Mouse (Mus musculus) embryo, embryonic 10.5 days (tissue): ENCODE measurements at regions not wholly inside any gene's neighbourhood (a gene's known extent, or its start where the extent isn't known, plus 50 kb on each side); places are given as distances from the start of the nearest gene placed in this dataset.

Source experiments
- DNase-seq: peaks from one replicate; pipeline ENCODE4 v3.0.0-alpha.2; 2015; ENCODE audit warnings: low spot score

DNA sequence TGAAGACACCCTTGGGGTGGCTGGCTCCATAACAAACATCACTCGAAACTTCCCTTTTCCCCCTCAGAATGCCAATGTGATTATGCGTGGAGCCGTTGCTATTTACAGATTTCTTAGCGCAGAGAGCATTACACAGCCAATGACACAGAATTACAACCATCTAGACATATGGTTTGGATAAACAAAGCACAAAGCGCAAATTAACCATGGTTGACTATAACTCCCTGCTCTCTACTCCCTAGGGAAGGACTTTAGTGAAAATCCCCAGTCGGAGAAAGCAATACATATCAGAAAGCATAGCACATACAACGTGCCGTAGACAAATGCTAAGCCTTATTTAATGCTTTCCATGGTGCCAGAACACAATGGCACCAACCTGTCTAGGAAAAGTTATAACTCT lies 131.8 kb downstream of the Tshz3 start:
- DNase-seq, result no peak

DNA sequence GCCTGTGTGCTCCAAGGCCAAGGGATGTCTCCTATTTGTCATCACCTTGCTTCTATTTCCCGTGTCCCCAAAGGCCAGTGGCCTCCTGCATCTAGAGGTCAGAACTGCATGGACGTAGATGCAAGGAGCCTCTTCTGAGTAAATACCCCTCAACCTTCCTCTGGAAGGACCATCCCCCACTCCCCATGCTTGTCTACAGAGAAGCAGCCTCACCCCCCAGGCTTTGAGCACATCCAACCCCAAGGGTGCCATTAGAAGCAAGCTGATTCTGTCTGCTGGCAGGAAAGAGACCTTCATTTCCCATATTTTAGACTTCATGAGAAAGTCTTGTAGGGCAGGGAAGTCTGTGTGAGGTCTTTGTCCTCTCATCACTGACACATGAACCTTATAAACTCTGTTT lies 132.2 kb downstream of the Tshz3 start:
- DNase-seq, result no peak

DNA sequence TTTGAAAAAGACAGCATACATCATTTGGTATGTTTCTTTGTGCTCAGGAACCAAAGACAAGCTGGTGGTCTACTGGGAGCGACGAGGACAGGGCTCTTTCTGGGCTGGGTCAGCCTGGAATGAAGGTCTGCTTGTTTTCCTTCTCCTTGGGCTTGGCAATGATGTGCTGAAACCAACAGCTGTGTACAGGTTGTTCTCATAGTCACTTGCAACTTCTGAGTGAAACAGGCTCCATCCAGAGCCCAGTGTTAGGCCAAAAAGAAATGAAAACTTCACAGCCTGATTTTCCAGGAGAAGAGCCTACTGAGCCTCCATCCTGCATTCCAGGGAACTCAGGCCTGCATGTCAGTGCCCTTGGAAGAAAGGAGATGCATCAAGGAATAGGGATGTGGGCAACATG lies 150.4 kb downstream of the Tshz3 start:
- DNase-seq, result no peak

DNA sequence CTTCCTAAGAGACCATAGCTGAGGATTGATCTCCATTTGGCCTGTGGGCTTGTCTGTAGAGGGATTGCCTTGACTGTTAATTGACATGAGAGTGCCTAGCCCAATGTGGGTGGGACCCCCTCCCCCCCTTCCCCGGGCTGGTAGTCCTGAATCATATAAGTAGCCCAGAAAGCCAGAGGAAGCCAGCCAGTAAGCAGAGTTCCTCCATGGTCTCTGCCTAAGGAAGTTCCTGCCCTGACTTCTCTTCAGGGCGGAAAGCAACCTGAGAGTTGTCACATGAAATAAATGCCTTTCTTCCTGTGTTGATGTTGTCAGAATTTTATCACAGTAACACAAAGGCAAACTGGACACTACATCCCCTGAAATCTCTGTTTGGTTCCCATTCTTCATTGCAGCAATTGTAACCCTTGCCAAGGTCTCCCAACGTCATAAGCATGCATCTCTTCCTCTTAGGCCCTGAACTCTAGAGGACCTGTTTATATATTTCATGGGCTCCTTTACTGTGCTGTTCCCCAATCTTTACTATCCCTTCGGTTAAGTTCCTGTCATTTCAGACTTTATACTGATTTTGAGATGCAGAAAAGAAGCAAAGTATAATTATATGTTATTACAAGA lies 153.5 kb downstream of the Tshz3 start:
- no peak for DNase-seq

DNA sequence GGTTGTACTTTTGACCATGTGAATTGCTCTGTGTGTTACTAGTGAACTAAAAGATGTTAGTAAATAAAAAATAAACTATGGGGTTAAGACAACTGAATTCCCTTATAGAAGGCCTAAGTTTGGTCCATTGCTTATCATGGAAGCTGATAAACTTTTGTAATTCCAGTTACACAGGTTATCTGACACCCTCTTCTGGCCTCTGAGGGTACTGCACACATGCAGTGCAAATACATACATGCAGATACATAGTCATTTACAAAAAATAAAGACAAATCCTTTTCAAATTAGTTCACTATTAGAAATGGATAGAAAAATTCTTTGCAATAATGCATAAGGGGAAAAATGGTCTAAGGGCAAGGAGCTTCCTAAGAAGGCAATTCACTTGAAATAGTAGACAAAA lies 156.4 kb downstream of the Tshz3 start:
- DNase-seq, result no peak

DNA sequence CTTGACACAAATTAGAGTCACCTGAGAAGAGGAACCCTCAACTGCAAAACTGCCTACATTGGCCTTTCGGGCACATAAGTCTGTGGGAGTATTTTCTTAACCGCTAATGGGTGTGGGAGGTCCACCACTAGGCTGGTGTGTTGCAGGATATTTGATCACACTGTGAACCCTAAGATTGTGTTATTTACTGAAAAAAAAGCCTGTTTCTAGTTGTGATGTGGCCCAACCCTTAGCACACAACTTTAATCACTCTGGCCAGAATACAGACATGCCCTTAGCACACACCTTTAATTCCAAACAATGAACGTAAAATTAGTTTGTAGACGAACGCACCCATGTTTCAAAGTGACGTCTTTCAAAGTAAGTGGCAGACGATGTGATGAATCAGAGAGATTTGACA lies 161.5 kb downstream of the Tshz3 start:
- DNase-seq, result no peak

DNA sequence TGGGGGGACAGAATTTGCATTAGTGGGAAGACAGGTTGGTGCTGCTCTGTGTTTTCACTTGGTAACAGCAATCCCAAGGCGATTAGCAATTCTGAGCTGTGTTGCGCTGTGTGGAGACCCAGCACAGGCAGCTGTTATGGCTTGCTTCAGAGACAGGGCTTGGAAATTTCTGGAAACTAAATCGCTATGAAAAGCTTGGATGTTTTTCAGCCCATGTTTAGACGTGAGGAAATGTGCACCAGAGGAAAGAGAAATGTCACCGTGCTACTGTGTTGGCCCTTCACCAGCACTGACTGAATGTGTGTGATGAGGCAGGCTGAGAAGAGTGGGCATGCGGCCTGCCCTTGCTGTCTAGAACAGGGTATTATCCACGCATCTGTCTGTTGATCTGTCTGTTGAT lies 164.6 kb downstream of the Tshz3 start:
- no peak for DNase-seq

DNA sequence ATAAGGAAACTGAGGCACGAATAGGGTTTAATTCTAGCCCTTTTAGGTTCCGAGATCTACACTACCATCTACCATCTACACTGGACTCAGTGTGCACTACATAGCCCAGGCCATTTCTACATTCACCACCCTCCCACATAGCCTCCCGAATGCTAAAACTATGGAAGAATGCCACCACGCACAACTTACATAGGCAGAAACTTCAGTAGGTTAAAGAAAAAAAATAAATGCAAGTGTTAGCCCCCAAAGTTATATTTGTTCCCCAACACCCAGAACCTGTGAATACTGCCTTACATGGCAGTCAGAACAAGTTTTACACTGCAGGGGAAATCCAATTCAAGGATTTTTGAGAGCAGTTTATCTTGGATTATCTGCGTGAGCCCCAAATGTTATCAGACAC lies 165.8 kb downstream of the Tshz3 start:
- no peak for DNase-seq

DNA sequence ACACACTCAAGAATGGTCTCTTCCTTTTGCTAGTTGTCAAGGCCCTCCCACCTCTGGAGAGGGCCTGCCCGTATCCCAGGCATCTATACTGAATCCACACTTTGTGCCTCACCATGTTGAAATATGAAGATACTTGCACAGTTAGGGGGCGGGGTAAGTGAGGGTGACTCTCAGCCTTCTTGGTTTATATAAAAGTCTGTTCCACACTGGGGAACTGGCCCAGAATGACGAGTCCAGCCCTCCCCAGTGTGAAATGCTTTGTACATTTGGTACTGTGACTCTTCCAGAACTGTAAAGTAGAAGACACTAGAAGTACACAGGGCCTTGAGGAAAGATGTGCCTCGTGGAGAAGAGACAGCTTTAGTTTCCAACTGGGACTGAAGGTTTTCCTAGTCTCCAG lies 166.8 kb downstream of the Tshz3 start:
- no peak for DNase-seq

DNA sequence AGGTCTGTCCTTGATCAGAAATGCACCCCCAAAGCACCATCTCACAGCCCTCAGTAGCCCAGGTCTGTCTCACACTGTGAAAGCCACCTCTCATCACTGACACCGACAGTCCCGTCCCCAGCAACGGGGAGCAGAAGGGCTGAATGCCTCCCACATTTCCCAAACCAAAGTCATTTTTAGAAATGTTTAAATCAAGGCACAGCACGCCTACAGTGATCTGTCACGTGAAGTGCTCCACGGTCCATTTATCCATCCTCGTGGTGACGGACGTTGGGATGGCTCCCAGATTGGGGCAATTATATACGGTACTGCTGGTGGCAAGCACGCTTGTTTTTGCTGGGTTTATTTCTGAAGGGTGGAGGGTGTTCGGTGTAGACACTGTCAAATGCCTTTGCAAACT lies 168.7 kb downstream of the Tshz3 start:
- DNase-seq, result no peak

DNA sequence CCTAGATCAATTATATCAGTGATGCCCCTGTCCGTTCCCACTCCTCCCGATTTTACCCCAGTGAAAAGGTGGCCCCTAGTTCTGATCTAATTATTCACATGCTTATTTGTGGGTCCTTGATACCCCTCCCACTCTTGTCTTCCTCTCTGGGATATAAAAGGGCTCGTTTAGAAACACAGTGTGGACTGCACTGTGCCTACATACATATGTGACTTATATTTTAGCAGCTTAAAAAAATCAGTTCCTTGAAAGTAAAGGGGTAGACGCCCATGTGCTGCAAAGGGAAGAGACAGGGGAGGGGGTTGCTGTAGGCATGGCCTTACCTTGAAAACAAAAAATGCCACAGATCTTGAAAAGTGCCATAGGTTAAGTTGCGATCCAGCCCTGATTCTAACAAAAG lies 176.1 kb downstream of the Tshz3 start:
- no peak for DNase-seq

DNA sequence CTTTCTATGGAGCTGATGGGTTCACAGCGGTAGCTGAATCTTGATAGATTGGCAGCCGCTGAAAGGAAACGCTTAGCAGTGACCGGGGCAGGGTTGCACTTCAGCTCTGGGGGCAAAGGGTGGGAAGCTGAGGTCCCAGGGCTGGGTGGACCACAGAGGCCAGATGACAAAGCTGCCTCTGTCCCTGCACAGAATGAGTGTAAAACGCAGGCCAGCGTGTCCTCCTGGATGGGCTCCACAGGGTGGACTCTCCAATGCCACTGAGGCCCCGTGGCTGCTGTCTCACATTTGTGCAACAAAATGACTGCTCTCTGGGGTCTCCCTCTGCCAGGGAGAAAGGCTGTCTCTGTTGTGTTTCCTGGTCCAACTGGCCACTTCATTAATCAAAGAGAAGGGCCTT lies 179.8 kb downstream of the Tshz3 start:
- DNase-seq, result peak; percentile 81

DNA sequence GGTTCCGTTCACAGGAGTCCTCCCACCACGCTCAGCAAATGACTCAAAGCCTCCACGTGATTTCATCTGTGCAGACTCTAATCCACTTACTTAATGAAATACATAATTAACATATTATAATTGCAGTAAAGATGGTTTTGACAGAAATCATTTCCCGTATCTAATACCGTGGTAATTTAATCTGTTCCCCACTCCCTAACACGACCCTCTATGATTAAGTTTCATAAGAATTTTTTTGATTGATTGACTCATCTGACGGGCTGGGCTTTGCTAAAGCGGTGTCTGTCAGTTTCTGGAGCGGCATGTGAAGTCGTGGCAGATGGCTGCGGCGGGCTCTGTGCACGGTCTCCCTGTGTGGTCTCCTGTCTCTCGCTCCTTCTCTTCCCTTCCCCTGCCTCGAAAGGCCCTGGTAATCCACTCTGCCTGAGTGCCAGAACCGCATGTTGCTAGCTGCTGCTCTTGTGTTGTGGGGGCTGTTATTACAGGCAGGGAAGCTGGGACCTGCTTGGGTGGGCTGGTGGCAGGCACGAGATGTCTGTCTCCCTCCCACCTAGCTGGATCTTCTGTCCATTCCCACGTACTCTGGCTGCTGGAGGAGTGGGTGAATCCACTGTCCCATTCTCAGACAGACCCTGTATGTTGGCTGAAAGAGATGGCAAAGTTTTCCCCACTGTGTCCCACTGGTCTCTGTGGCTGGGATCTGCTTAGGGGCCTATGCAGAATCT lies 195.0 kb downstream of the Tshz3 start:
- peak; percentile 38 for DNase-seq

DNA sequence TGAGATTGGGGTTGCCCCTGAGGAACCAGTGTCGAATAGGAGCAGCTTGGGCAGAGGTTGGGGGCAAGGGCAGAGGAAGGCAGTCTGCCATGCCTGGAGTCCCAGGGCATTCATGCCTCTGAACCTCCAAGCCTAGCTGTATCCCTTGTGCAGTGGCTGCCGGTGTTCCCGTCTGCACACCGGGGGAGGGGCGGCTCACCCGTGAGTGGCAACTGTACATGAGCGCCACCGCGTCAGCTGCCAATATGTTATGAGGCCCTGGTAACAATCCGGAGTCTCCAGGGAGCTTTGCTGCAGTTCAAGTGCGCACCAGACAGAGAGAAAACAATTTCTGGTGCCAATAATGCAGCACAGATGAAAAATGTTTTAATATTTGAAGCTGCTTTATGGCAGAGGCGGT lies 198.4 kb downstream of the Tshz3 start:
- DNase-seq, result no peak

DNA sequence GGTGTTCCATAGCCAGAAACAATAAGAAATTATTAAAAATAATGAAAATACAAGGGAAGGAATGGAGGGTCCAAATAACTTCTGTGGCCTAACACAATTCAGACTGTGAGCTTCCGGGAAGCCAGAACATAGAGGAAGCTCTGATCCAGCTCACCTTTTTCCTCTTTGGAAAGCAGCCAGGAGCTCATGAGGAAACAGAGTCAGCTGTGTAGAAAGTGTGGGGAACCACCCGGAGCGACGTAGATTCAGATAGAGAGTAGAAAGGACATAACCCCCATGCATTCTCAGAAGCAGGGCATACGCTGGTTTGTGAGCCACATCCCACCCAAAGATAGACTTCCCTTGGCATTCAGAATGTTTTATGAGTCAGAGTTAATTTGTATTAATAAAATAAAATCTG lies 203.6 kb downstream of the Tshz3 start:
- no peak for DNase-seq

DNA sequence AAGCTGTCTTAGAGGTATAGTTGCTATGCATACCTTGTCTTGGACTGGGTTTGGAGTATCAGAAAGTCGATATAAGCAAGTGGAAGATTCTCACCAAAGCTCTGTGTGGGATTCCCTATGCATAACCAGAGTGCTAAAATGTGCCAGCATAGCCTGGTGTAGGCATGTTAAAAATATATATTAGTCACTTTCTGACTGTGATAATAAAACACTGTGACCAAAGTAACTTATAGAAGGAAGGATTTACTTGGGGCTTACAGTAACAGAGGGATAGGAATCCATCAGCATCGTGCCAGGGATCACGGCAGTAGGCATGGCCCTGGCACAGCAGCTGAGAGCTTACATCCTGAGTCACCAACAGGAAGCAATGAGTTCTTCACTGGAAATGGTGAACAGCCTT lies 215.4 kb downstream of the Tshz3 start:
- no peak for DNase-seq

DNA sequence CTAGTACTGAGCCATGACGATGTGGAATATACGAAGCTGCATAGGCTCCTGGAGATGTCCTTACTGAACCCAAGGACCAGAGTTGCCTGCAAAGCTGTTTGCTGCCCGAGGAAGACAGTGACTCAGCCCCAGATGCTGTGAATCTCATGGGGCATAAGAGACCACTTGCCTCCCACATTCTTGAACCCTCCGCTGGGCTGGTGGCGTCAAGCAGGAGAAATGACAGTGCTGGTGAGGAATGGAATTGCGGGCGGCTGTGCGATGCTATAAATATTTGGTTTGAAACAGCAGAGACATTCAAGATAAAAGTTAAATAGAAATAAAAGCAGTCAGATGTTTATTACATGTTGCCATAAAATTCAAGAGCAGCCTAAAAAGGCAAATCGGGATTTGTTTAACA lies 216.3 kb downstream of the Tshz3 start:
- DNase-seq, result no peak

DNA sequence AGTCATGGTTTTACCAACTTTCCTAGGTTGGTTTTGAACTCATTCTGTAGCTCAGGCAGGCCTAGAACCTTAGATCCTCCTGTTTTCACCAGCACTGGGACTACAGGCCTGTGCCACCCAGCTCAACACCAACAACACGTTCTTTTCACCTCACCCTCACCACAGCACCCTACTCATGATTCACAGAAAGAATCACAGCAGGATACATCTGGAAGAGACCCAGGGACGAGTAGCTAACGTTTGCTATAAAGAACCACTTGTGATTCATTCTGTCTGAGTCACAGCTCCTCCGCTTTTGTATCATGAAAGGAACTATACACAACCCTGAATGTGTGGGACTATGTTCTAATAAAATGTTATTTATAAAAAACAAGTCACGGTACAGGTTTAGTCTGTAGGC lies 217.3 kb downstream of the Tshz3 start:
- DNase-seq, result no peak

DNA sequence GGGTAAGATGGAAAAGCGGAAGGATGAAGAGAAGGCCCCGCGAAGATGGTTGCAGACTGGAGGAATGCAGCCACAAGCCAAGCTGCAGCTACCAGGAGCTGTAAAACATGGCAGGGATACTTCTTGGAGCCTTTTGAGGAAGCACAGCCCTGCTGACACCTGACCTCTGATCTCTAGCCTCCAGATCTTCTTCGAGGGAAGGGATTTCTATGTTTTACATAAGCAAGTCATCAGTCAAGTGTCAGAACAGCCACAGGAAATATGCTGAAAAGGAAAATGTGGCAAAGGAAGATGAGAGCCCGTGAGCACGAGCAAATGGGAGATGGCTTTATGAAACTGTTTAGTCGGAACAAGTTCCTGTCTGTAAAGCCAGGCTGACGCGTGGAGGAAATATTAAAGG lies 219.1 kb downstream of the Tshz3 start:
- DNase-seq, result peak; percentile 60

DNA sequence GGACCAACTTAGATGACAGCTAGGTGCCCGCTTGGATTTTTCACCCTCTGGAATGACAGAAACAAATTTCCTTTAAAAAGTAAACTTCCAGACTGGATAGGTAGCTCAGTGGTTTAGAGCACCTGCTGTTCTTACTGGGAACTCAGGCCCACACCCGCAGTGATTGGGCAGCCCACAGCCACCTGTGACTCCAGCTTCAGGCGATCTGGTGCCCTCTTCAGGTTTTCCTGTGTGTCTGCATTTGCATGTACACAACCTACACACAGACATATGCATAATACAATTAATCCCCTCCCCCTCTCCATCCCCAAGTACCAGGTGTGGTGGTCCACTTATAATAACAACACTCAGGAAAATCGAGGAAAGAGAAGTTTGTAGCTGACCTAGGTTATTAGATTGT lies 221.5 kb downstream of the Tshz3 start:
- no peak for DNase-seq

DNA sequence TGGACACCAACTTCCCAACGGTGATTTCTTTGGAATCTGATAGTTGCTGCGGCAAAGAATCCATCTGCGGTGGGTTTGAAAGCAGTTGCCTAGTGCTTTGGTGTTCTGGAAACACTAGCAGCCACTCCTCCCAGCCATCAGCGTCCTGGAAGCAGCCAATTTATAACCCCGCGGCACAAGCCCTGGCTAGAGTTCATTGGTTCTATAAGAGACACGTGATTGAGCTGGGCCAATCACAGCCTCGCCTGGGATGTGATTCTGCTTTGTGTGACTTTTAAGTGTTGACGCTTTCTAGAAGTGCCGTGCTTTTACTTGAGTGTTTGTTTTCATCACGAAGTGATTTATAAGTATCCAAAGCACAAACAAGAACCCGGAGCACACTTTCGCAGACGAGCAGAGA lies 223.1 kb downstream of the Tshz3 start:
- DNase-seq, result peak; percentile 26

DNA sequence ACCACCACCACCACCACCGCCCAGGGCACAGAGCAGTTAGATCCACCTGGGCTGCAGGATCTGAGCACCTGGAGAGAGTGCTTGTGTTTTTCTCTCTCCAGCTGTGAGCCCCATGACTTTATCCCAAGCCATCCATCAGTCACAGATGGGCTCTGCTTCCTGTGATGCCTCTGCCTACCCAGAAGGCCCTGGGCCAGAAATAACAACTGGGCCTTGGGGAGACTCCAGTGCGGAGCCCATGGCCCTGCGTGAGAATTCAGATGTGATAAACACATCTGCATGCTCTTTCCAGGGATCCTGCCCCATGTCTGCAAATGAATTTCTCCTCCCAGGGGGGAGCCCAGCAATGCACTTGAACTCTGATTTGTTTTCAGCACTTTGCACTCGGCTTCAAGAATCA lies 235.6 kb downstream of the Tshz3 start:
- no peak for DNase-seq

DNA sequence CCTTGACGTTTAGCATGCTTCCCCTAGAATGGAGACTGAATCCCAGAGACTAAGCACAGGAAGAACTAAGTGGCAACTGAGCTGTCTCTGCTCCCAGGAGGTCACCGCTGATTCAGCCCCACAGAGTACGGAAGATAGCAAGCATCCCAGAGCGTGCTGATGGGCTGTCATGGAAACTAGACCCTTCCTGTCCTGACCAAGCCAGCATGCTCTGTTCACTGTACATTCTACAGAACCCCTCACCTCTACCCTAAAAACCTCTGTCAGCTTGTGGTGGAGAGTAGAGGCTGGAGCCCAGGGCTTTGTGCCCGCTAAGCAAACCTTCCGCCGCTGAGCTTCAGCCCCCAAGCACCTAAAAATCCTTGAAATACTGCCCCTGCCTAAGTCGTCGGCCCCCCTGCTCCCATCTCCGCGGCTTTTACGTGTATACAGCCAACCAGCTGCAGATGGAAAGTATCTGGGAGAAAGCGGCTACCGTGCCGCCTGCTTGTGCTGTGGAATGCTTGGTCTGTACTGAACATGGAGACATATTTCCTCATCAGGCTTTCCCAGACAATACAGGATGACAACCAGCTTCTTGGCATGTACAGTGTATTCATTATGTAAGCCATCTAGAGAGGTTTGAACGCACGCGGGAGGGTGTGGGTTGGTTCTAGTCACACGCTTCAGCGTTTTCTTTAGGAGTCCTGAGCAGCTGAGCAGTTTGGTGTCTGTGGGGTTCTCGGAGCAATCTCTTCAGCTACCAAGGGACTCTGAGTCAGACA lies 237.1 kb downstream of the Tshz3 start:
- DNase-seq, result no peak

DNA sequence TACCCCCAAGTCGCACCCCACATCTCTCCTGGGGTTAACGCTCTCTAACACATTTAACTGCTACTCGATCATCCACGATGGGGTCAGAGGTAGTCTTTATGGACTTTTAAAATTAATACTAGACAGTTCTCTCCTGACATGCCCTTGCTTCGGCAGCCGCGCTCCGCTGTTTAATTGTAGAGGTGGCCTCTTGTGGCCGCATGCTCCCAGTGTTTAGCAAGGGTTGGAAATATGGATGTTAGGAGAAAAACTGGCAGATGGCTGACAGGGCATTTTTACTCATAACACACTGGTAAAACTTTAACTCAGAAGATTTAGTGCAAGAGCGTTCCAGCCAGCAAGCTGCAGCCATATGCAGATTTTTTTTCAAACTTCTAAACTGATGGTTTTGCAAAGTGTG lies 242.7 kb downstream of the Tshz3 start:
- DNase-seq, result no peak
